Mouse (Mus musculus): ENCODE data around the gene Cmah. TPM values are rescaled to one million over a fixed set of nuclear protein-coding genes. Genes with fewer than 3 reads are reported as not detected.
"Not testable (repeated sequence)": the region's sequence is repeated elsewhere in the genome, so short reads cannot be mapped to it uniquely, and the experiment has no call there.

The Cmah gene
- polyA plus RNA-seq, 1 experiment = 0.34 TPM

DNA sequence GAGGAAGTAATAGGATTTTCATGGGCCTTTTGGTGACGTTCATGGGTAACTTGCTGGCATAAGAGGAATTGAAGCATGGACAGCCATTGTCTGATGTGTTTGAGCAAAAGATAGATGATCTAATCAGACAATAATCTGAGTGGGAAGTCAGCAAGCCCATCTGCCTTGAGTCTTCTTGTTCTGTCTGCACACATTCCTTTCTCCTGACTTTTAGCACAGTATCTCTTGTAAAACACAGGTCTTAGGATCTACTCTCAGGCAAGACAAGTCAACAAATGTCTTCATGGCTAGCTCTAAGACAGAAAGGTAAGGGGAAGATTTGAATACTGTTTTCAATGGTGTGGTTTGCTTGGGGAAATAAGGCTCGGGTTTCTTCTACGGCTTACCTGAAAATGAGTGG, 70.0 kb downstream of the Cmah start:
- Histone ChIP-seq H3K4me2 (ENCODE audit: low read depth) (no peak overlapping the region), H3K27me3 (ENCODE audit: control insufficient read depth, insufficient read depth, insufficient read length) (no peaks in the 10 kb centered on the region), H3K79me2 (ENCODE audit: control insufficient read depth, insufficient read depth) (no peaks in the 10 kb centered on the region), H3K36me3 (ENCODE audit: control insufficient read depth, insufficient read depth) (no peaks in the 10 kb centered on the region), H3K4me3 (no peak overlapping the region), H3ac (ENCODE audit: control insufficient read depth, insufficient read length) (no peak overlapping the region)
- TF ChIP-seq USF1 (IDR thresholded peaks at IDR 0.05; ENCODE audit: low read depth) (no peak), MYOD1 (IDR thresholded peaks at IDR 0.05; ENCODE audit: control insufficient read depth in 1 of 3, insufficient read length in 2 of 3, low read depth in 2 of 3) (peak in 2 of 3 experiments; percentile 16 to 18), E2F4 (IDR thresholded peaks at IDR 0.05; ENCODE audit: insufficient read depth) (no peak)

- H3K36me3 ChIP-seq (ENCODE audit: control insufficient read depth, insufficient read depth) = no peaks in the 10 kb centered on the region
- no peaks in the 10 kb centered on the region for H3K79me2 ChIP-seq (ENCODE audit: control insufficient read depth, insufficient read depth)
- H3K4me2 ChIP-seq (ENCODE audit: low read depth) = no peak overlapping the region
- no peak overlapping the region for H3K4me3 ChIP-seq
- no peaks in the 10 kb centered on the region for H3K27me3 ChIP-seq (ENCODE audit: control insufficient read depth, insufficient read depth, insufficient read length)
- no peak overlapping the region for H3ac ChIP-seq (ENCODE audit: control insufficient read depth, insufficient read length)
- TF ChIP-seq CEBPB (IDR thresholded peaks at IDR 0.05; ENCODE audit: insufficient read depth, poor library complexity, severe bottlenecking) (no peak), POLR2AphosphoS2 (IDR thresholded peaks at IDR 0.05; ENCODE audit: insufficient read length, low read depth) (no peak)
These were observed 71.3 kb downstream of the Cmah start for GRCm38 (mm10) chr13:24398488-24398887.

GRCm38 (mm10) chr13:24401821-24402220, 74.6 kb downstream of the Cmah start:
- not testable (repeated sequence) for H3K79me2 ChIP-seq (ENCODE audit: control insufficient read depth, insufficient read depth); H3ac ChIP-seq (ENCODE audit: control insufficient read depth, insufficient read length); H3K4me2 ChIP-seq (ENCODE audit: low read depth); H3K4me3 ChIP-seq; H3K36me3 ChIP-seq (ENCODE audit: control insufficient read depth, insufficient read depth); H3K27me3 ChIP-seq (ENCODE audit: control insufficient read depth, insufficient read depth, insufficient read length)

- no peaks in the 10 kb centered on the region for H3K36me3 ChIP-seq (ENCODE audit: control insufficient read depth, insufficient read depth)
- no peak overlapping the region for H3ac ChIP-seq (ENCODE audit: control insufficient read depth, insufficient read length)
- no peaks in the 10 kb centered on the region for H3K79me2 ChIP-seq (ENCODE audit: control insufficient read depth, insufficient read depth)
- H3K4me2 ChIP-seq (ENCODE audit: low read depth) = no peak overlapping the region
- no peak for TF ChIP-seq CEBPB (IDR thresholded peaks at IDR 0.05; ENCODE audit: insufficient read depth, poor library complexity, severe bottlenecking)
- TF ChIP-seq SRF (IDR thresholded peaks at IDR 0.05; ENCODE audit: control insufficient read depth, insufficient read length, low read depth) = no peak
- TF ChIP-seq POLR2A (IDR thresholded peaks at IDR 0.05; ENCODE audit: insufficient read length, low read depth) = no peak
- TF ChIP-seq MYOD1 (IDR thresholded peaks at IDR 0.05; ENCODE audit: control insufficient read depth in 1 of 3, insufficient read length in 2 of 3, low read depth in 2 of 3) = no peak
- no peak for TF ChIP-seq E2F4 (IDR thresholded peaks at IDR 0.05; ENCODE audit: insufficient read depth)
- TF ChIP-seq TCF12 (IDR thresholded peaks at IDR 0.05; ENCODE audit: insufficient read depth, poor library complexity, severe bottlenecking) = no peak
- TF ChIP-seq POLR2AphosphoS2 (IDR thresholded peaks at IDR 0.05; ENCODE audit: insufficient read length, low read depth) = no peak
- no peak for TF ChIP-seq USF1 (IDR thresholded peaks at IDR 0.05; ENCODE audit: low read depth)
- no peak for TF ChIP-seq MAX (IDR thresholded peaks at IDR 0.05; ENCODE audit: low read depth)
- no peak for TF ChIP-seq REST (IDR thresholded peaks at IDR 0.05; ENCODE audit: insufficient read depth, insufficient read length)
- TF ChIP-seq MYOG (IDR thresholded peaks at IDR 0.05; ENCODE audit: control insufficient read depth in 1 of 3, insufficient read depth in 1 of 3, insufficient read length in 2 of 3, low read depth in 2 of 3) = no peak
- TF ChIP-seq TCF3 (IDR thresholded peaks at IDR 0.05; ENCODE audit: insufficient read length, low read depth) = no peak
- H3K27me3 ChIP-seq (ENCODE audit: control insufficient read depth, insufficient read depth, insufficient read length) = no peaks in the 10 kb centered on the region
- H3K4me3 ChIP-seq = no peak overlapping the region
These were observed 75.8 kb downstream of the Cmah start for GRCm38 (mm10) chr13:24403054-24403453.

DNA sequence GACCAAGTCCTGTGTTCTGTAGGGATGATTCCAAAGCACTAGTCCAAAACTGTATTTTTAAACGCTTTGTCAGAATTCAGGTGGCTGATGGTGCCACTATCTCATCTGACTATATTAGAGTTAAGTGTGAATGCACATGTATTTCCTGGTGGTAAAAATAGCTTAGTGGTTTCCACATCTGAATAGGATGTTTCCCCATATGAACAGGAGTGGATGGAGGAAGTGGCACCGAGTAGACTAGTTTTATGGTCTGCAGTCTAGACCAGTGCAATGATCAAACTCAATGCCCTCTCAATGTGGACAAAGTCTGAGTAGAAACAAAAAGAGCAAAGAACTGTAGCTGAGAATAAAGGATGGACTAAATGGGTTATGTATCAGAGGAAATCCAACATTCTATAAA, 79.6 kb downstream of the Cmah start:
- H3K4me3 ChIP-seq = no peak overlapping the region
- peaks cover 4% of the 10 kb centered on the region for H3K27me3 ChIP-seq (ENCODE audit: control insufficient read depth, insufficient read depth, insufficient read length)
- no peak overlapping the region for H3ac ChIP-seq (ENCODE audit: control insufficient read depth, insufficient read length)
- H3K36me3 ChIP-seq (ENCODE audit: control insufficient read depth, insufficient read depth) = no peaks in the 10 kb centered on the region
- no peak for TF ChIP-seq MYOG (IDR thresholded peaks at IDR 0.05; ENCODE audit: control insufficient read depth in 1 of 3, insufficient read depth in 1 of 3, insufficient read length in 2 of 3, low read depth in 2 of 3)
- TF ChIP-seq CEBPB (IDR thresholded peaks at IDR 0.05; ENCODE audit: insufficient read depth, poor library complexity, severe bottlenecking) = no peak
- TF ChIP-seq POLR2A (IDR thresholded peaks at IDR 0.05; ENCODE audit: insufficient read length, low read depth) = no peak
- no peak for TF ChIP-seq MAX (IDR thresholded peaks at IDR 0.05; ENCODE audit: low read depth)
- TF ChIP-seq E2F4 (IDR thresholded peaks at IDR 0.05; ENCODE audit: insufficient read depth) = no peak
- TF ChIP-seq SRF (IDR thresholded peaks at IDR 0.05; ENCODE audit: control insufficient read depth, insufficient read length, low read depth) = no peak
- TF ChIP-seq POLR2AphosphoS2 (IDR thresholded peaks at IDR 0.05; ENCODE audit: insufficient read length, low read depth) = no peak
- TF ChIP-seq MYOD1 (IDR thresholded peaks at IDR 0.05; ENCODE audit: control insufficient read depth in 1 of 3, insufficient read length in 2 of 3, low read depth in 2 of 3) = no peak
- TF ChIP-seq REST (IDR thresholded peaks at IDR 0.05; ENCODE audit: insufficient read depth, insufficient read length) = no peak
- H3K79me2 ChIP-seq (ENCODE audit: control insufficient read depth, insufficient read depth) = no peaks in the 10 kb centered on the region
- no peak overlapping the region for H3K4me2 ChIP-seq (ENCODE audit: low read depth)

DNA sequence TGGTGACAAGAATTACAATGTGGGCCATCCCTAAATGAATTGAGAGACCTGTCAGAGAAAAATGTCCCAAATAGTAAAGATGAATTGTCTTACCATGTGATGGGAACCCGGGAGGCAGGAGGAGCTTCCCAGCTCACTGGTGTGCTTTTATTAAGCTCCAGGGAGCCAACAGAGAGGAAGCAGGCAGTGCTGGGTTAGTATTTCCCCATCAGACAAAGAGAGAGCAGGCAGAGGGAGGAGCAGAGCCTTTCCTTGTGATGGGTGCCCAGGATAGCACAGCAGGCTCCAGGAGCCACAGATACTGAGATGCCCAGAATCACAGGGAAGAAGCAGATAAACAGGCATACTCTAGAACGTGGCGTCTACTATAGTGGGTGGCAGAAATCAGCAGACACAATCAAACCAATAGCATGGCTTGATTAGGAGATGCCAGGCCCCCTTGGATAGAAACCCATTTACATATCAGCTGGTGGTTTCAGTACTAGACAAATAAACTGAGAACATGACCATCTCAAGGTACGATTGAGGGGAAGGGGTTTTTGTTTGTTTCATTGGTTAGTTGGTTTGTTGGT, 87.5 kb downstream of the Cmah start:
- Histone ChIP-seq H3K79me2 (ENCODE audit: control insufficient read depth, insufficient read depth) (no peaks in the 10 kb centered on the region), H3K27me3 (ENCODE audit: control insufficient read depth, insufficient read depth, insufficient read length) (peaks cover 4% of the 10 kb centered on the region), H3K4me3 (no peak overlapping the region), H3K36me3 (ENCODE audit: control insufficient read depth, insufficient read depth) (no peaks in the 10 kb centered on the region), H3ac (ENCODE audit: control insufficient read depth, insufficient read length) (no peak overlapping the region), H3K4me2 (ENCODE audit: low read depth) (no peak overlapping the region)
- TF ChIP-seq TCF3 (IDR thresholded peaks at IDR 0.05; ENCODE audit: insufficient read length, low read depth) = no peak
- TF ChIP-seq REST (IDR thresholded peaks at IDR 0.05; ENCODE audit: insufficient read depth, insufficient read length) = no peak
- TF ChIP-seq MYOG (IDR thresholded peaks at IDR 0.05; ENCODE audit: control insufficient read depth in 1 of 3, insufficient read depth in 1 of 3, insufficient read length in 2 of 3, low read depth in 2 of 3) = no peak
- TF ChIP-seq USF1 (IDR thresholded peaks at IDR 0.05; ENCODE audit: low read depth) = no peak
- TF ChIP-seq CEBPB (IDR thresholded peaks at IDR 0.05; ENCODE audit: insufficient read depth, poor library complexity, severe bottlenecking) = no peak
- no peak for TF ChIP-seq POLR2A (IDR thresholded peaks at IDR 0.05; ENCODE audit: insufficient read length, low read depth)
- no peak for TF ChIP-seq MYOD1 (IDR thresholded peaks at IDR 0.05; ENCODE audit: control insufficient read depth in 1 of 3, insufficient read length in 2 of 3, low read depth in 2 of 3)
- TF ChIP-seq TCF12 (IDR thresholded peaks at IDR 0.05; ENCODE audit: insufficient read depth, poor library complexity, severe bottlenecking) = no peak
- TF ChIP-seq POLR2AphosphoS2 (IDR thresholded peaks at IDR 0.05; ENCODE audit: insufficient read length, low read depth) = no peak

Measured in myocyte (in vitro differentiated cells).